Mouse (Mus musculus) E14TG2a.4 (cell line): Measurements from ENCODE around the gene Poc1b.

Experiments
- CTCF ChIP-seq: conservative IDR thresholded peaks from 2 replicates; pipeline ENCODE4 v1.5.1; 2014; ENCODE audit warnings: low read length
- NANOG ChIP-seq: IDR thresholded peaks from 2 replicates; pipeline ENCODE4 v1.6.1; 2014; ENCODE audit warnings: borderline replicate concordance, low read length, mixed read lengths
- POU5F1 ChIP-seq: IDR thresholded peaks from 2 replicates; pipeline ENCODE4 v1.6.1; 2014; ENCODE audit warnings: low read length, borderline replicate concordance

GRCm38 (mm10) chr10:99132595-99133272, 25.9 kb downstream of the Poc1b start:
- TF ChIP-seq CTCF (no peak), POU5F1 (no peak), NANOG (no peak)
